Mouse (Mus musculus): ENCODE results near the gene Bpifb6.

- TF ChIP-seq CTCF (IDR thresholded peaks at IDR 0.05; ENCODE audit: extremely low read depth, insufficient read depth, insufficient read length, insufficient replicate concordance) = no peak
- TF ChIP-seq POLR2A (IDR thresholded peaks at IDR 0.05; ENCODE audit: low read depth, low read length) = no peak
These were observed 1.1 kb upstream of the Bpifb6 start for GRCm38 (mm10) chr2:153899111-153899510.
